Mouse (Mus musculus): Measurements from ENCODE around the gene Itga4. TPM values are rescaled to one million over a fixed set of nuclear protein-coding genes. Genes with fewer than 3 reads are reported as not detected.

Itga4 gene
- total RNA-seq, 2 experiments from 2014 or later = 9.0 to 10.6 TPM

Other genes starting within 250 kb of the Itga4 start
- gene Neurod1, start 201.3 kb downstream of the Itga4 start, total RNA-seq (2021) = 10 to 100 TPM; 25.9 to 27.8 TPM
- gene Cerkl, start 201.4 kb downstream of the Itga4 start, total RNA-seq (2021) = 1 to 10 TPM; 1.4 to 1.9 TPM